Mouse (Mus musculus): ENCODE measurements around the gene Gbx2.

The Gbx2 gene

DNA sequence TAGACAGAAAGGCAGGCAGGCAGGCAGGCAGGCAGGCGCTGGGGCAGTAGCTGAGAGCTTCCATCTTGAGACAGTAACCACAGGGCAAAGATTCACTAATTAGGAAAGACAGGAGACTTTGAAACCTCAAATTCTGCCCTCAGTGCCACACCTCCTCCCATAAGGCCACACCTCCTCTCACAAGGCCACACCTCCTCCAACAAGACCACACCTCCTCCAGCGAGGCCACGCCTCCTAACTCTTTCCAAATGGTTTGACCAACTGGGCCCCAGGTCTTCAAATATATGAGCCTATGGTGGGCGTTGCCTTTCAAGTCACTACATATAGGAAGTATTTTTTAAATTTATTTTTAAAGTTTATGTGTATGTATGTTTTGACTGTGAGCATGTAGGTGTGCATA is 29.6 kb downstream of the Gbx2 start:
- DNase-seq = no peak

DNA sequence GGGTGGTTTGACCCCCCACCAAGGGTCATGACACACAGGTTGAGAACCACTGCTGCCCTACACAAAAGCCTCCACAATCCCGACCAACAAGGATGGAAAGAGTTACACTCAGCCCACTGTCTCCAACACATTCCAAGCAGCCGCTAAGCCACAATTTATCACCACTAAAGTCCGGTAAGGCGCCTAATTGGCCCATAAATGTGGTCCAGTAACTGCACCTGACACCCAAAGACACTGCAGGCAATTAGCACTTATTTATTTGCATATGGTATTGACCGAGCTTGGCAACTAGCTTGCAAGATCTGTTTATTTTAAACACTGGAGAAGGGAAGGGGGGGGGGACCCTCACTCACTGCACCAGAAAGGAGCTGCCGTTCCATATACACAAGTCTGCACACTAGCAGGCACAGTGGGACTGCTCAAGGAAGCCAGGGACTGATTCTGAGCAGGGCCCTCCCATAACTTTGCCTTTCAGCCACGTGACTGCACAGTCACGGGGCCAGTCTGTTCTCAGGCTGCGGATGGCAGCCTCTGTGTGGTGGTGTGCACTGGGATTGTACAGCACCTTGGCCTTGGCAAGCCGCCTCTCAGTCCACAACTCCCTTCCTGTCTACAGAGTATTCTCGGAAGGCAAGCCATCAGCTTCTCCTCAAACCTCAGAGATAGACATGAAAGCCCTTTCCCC is 31.1 kb downstream of the Gbx2 start:
- no peak for DNase-seq

DNA sequence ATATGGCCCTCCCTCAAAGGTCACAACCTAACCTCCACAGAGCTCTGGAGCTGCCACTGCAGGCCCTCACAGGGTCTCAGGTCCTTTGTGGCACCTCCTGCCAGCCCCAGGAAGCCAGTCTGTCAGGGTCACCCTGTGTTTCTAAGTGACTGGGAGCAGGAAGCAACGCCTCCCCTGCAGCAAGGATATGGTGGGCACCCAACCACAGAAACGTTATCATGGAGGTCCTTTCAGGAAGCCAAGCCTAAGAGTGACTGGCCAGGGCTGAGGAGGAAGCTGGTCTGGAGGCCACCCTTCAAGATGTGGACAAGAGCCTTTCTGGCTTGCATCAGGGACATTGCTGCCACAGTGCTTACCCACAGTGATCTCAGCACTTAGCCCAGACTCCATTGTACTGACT is 31.9 kb downstream of the Gbx2 start:
- no peak for DNase-seq

DNA sequence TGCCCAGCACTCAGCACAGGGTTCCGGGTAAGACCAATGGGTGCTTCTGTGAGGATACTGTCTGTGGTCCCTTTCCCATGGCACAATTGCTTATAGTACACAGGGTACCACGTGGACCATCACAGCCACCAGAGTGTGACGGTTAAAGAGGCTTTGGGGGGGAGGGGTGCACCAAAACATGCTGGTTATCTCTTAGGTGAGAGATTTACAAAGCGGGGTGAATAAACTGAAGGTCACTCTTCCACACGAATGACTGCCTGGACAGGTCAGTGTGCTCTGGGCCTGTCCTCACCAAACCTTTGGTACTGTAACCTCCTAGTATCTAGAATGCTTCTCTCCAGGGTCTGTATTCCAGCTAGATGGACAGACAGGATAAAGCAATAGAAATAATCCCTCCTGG is 35.2 kb downstream of the Gbx2 start:
- DNase-seq = no peak

DNA sequence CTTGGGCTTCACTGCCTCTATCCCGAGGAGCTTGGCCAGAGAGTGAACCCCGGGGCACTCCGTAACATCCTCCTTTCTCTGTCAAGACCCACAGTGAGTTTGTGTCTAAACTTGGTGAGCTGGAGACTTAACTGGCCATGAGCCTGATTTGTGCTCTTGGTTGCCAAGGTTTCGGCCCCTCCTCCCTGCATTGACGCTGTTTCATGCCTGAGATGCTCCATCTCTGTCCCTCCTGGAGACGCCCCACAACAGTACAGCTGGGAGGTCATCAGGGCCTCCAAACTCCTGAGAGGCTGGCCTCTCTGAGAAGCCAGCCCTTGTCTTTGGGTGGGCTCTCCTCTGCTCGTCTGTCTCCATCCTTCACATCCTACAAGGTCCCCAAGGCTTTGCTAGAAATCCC is 38.7 kb downstream of the Gbx2 start:
- no peak for DNase-seq

DNA sequence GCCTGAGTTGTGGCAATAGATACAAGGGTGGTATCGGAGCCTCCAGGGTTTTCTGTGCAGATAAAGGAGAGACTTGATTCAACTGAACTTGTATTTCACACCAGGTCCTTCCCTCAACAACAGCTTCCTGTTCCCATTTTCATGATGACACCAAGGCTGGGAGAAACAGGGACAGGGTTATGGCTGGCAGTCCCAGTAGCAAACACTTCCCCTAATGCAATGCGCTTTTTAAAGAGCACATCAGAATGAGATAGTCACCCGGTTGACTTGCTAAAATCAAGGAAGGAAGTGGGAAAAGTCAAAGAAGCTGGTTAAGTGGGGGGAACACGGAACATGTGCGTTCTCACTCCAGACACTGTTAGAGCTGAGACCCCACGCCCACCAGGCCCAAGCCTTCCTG is 39.6 kb downstream of the Gbx2 start:
- no peak for DNase-seq

DNA sequence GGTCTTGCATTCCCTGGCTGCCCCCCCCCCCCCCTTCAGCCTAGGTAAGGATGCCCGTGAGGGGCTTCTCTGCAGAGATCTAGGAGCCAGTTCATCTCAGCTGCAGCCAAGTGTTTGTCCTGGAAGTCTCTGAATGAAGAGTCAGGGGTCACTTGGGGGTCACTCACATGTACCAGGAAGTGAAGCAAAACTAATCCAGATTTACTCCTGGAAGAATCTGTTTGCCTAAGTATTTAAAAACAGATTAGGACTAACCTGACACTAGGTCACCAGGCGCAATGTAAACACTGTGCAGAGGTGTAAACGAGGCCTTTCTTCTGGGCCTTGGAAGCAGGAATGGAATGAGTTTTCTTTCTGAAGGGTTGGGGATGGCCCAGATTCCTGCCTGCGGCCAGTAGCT is 45.3 kb downstream of the Gbx2 start:
- DNase-seq = no peak

DNA sequence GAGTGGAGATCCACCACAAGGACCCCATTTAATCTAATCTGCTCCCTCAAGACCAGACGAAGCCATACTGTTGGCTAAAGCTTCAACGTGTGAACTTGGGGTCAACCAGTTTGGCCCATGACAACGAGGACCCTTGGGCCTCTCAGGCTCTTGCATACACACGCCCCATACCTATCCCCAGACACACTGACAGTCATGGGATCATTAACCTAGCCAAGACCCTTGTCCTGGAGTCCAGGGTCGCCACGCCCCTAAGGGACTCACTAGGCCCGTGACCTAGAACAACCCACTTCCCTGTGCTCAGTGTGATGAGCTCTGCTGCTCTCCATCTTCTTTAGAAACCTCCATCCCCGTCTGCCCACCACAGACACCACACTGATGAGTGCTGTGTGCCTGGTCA is 46.6 kb downstream of the Gbx2 start:
- DNase-seq = no peak

DNA sequence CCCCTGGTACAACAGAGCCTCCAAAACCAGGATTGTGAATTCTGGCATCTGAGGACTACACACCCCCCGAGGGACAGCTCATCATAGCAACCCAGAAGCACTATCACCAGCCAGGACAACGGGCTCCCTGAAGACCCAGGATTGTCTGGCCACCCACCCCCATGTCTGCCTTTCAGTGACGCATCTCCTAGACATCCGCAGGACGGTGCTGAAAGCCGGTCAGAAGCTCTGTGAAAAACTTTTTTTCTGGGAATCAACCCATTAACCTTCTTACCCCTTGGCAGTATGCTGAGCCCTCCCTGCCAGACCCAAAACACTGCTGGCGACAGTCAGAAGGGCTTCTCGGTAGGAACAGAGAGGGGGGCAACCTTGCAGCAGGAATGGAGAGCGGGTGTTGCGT is 50.1 kb downstream of the Gbx2 start:
- DNase-seq = no peak

DNA sequence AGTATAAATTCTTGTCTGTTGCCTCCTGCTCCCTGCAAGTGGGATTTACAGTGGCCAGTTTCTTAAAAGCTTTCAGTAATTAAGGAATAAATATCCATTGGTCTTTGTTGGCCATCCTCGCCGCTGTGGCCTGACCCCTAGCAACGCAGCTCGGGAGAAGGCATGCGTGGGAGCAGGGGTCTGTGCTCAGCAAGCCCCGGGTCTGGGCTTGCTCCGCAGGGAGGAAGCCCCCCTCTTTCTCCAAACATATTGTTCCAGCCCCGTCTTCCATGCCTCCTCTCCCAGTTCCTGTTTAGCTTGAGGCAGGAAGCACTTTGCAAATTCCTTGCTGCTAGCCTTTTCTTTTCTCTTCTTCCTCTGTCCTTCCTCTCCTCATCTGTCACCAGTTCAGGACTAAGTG is 50.8 kb downstream of the Gbx2 start:
- DNase-seq = no peak

DNA sequence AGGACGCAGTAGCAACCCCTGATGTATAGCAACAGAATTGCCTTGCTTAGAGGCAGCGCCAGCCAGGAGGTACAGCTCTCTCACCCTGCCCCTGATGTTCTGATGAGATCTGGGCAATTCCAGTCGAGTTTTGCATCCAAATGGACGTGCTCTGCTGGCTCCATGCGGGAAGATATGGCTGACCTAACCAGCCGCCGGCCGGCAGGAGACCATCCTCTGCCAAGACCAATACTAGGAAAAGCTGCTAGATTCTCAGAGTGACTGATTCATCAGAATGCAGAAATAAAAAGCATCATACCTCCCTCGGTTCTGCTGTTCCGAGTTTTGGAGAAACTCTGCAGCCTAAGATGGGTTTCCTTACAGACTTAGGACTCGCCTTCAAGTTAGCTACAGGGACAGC is 52.5 kb downstream of the Gbx2 start:
- DNase-seq = peak; percentile 26
